Mouse (Mus musculus): ENCODE data around the gene Pola2.

Gene Pola2

DNA sequence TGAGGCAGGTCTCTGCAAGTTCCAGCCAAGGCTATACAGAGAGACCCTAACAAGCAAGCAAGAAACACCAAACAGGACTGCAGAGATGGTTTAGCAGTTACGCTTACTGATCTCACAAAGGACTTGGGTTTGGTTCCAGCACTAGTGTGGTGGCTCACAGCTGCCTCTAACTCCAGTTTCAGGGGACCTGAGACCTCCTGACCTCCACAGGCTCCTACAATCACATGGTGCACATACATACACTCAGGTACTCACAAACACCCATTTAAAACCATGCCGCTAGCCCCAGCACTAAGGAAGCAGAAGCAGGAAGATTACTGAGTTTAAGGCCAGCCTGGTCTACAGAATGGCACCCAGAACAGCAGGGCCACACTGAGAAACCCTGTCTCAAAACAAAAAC, 802 bp upstream of the Pola2 start:
- DNase-seq = no peak

DNA sequence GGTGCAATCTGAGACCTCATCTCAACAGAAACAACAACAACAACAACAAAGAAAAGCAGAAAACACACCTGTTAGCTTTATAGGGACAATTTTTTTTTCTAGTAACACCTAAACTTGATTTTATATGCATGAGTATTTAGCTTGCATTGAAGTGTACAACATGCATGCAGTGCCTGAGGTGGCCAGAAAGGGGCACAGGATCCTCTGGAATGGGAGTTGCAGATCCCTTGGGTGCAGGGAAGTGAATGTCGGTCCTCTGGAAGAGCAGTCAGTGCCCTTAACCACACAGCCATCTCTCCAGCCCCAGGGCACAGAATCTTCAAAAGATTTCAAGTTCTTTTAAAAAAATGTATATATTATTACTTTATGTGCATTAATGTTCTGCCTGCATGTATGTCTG, 1.4 kb downstream of the Pola2 start:
- no peak for DNase-seq

DNA sequence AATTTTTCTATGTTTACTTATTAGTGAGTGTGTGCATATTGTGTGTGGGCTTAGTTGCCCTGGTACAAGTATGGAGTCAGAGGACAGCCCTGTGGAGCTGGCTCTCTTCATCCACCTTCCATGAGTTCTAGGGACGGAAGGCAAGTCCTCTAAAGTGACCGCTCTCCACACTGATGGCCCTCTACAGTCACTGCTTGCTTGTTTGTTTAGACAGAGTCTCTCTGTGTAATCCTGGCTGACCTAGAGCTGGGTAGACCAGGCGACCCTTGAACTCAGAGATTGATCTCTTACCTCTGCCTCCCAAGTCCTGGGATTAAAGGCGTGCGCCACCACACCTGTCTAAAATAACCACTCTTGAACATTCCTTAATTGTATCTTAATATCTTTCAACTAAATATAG, 6.6 kb downstream of the Pola2 start:
- DNase-seq = no peak

DNA sequence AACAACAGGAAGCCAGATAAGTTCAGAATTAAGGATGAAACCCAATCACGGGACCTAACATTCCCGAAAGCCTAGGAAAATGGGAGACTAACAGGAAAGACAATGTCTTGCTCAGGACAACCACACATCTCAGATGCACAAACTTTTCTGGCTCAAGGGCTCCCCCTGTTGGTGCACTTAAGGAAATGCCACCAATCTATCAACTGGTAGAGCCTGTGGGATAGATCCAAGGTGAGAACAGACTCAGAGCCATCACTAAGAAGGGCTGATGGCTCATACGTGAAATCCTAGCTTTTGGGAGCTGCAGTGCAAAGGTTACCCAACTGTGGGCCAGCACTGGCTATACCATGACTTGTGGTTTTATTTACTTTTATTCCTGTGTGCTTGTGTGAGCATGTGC, 7.3 kb downstream of the Pola2 start:
- peak; percentile 89 for DNase-seq

DNA sequence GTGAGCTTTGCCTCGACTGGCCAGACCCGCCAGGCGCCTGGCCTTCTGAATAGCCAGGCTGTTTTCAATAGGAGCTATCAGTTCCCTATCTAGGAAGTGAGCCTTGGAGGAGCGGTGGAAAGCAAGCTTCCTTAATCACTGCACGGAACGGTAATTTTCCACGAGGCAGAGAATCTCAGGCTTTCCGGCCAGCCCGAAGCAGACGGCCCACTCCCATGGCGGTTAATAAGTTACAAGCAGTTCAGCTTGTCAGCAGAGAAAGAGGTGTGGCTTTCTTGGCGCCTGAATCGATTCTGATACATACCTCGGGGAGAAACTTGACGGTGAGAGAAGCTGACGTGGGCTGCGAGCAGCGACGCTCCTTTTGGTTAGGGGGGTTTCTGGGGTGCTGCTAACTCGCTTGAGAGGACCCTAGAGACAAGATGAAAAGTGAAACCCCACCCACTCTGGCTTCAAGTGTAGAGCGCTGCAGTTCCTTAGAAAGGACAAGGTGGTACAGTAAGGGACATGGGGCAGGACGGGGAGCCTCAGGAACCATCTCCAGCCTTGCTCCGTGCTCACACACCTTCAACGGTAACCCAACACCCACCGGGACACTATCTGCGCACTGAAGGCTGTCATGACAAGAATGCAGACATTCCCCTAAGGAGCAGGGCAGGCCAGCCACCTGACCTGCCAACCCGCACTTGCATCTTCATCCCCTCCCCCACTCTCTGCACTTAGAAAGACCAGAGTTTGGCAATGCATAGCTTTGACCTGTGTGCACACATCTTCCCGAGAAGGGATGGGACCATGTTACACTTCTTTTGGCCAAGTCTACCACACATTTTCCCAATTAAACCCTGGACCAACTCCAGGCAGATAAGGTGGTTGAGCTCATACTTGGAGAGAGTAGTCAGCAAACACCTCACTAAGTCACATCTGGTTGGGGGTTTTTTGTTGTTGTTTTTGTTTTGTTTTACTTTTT, 8.0 kb downstream of the Pola2 start:
- DNase-seq = no peak

DNA sequence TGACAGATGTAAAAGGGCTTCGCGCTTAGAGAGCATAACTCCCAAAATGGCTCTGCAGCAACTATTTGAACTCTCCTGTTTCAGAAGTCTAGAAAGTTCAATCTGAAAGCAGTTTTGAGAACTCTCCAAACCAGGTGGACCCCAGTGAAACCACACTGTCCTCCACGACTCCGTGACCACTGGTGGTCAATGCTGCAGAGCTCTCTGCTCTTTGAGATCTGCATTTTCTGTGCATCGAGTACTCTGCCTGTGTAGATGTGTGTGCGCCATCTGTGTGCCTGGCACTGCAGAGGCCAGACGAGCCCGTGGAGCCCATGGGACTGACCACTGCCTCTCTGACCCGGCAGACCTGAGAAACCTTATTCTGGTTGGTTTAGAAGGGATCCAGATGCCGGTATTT, 9.1 kb downstream of the Pola2 start:
- no peak for DNase-seq

DNA sequence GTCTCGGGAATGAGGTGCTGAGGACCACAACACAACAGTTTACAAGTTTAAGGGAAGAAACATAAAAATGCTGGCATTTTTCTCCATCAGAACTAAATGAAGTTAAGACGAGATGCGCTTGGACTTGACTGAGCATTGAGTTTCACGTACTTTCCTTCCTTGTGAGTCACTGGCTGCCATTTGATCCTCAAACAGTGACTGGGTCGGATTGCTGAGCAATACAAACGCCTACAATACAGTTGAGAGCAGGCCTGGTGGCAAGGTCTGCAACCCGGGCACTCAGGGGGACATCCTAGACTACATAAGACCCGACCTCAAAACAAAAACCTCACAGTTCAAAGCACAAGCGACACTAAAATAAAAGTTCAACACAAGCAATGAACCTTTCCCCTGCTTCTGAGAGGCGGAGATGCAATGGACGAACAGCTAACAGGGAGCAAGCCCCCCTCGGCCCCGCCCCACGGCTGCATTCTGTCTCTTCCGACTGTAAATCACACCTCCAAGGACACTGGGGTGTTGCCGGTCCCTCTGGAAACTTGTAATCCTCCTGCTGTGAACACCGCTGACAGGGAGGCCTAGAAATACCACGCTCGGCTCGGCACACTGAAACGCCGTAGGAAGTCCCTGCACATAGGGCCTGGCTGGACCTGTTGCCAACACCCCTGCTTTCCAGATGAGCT, 9.8 kb downstream of the Pola2 start:
- DNase-seq = no peak

DNA sequence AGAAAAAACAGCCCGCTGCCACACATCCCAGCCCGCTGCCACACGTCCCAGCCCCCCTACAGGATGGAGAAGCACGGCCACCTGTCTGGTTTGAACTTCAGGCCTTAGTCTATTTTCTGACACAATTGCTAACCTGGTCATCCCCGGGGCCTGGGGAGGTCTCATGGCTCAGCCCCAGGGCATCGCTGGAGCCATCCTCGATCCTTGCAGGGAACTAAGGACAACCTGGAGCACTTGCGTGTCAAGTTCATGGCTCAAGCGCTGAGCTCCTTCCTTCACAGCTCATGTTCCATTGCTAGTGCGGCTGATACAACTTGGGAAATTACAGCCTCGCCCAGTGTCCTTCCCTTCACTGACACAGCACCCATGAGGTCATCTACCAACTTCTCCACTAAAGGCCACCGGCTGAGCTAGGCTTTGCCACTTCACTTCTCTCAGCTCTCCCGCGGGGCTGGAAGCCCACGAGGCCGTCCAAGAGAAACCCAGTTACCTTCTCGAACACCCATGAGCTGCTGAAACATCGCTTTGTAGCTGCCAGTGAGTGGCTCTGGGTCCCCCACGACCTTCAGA, 10.7 kb downstream of the Pola2 start:
- no peak for DNase-seq

DNA sequence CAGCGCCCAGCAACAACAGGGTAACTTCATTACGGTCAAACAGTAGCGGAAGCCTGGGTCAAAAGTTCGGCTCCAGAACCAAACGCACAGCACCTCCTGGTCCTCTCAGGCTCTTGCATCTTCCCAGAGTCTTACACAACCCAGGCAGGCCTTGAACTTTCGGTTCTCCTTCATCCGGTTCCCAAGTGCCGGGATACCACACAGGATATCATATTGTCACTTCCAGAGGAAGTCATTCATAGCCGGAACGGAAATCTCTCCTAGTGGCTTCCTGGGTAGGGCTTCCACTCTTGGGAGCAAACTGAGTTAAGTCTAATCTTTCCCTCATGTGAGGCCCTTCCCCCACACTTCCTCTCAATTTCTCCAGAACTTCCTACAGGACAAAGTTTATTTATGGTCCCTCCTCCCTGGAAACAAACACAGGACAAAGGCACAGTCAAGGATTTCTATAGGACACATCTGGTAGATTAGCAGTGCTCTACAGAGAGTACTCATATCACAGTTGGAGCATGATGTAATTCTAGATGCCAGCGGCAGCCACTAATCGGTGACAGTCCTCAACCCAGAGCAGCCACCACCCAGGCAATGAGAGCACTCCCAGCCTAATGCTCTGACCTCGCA, 11.8 kb downstream of the Pola2 start:
- DNase-seq = no peak

DNA sequence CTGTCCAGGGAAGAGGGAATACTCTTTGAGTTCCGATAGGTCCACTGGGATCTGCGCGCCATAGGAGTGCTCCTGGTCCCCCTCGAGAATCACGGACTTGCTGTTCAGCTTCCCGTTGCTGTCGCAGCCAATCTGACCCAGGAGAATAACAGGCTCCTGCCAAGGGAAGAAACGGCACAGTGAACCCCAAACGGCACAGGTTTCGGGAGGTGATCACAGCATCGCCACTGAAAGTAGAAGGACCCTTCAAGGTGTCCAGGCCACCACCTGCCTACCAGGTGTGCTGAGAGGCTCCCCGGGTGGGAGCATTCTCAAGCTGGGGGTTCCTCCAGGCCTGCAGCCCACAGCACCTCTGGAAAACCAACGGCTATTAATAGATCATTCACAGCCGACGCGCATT, 12.4 kb downstream of the Pola2 start:
- no peak for DNase-seq

DNA sequence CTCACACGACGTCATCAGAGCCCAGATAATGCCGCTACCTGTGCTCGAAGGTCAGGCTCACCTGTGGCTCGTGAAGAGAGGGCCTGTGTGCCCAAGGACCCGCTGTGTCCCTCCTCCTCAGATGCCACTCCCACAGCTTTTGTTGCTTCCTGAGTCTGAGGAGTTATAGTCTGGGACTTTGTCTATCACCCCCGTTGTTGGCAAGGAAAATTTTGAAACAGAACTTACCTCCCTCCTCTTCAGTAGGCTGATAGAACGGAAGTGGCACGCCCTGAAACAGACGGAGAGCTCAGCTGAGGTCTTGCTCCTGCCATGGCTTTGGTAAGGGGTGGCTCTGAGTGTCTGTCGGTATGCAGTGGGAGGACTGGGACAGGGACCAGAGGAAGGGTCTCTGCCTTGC, 13.8 kb downstream of the Pola2 start:
- no peak for DNase-seq

DNA sequence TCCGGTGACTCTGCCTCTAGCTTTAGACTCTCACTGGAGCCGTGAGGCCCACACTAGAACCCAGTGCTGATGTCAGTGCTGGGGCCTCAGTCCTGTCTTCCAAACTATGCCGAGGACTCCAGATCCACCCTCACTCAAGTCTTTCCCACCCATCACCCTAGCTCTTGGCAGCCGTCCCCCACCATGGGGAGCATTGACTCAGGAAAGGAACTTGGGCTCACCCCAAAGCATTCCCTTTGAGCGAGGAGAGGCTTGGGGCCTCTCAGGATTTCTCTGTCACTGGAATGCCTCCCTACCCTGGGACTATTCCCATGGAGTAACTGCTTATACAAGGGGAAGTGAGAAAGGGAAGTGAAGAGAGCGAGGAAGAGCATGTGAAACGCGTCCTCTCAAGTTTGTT, 18.1 kb downstream of the Pola2 start:
- no peak for DNase-seq

DNA sequence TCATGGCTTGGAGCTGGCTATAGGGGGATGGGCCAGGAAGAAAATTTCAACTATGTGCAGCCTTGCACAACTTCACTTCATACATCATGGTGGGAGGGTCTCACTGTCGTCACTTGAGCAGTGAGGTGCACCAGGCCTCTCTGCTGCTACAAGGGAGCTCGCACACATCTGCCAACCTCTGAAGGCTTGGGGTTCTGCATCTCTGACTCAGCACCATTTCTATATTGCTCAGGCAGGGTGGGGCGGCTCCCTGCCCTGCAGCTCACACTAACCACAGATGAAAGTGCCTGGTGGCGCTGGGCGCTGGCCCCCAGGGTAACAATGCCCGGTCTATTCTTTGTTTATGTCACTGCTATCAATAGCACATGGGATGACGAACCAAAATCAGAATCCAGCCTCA, 19.0 kb downstream of the Pola2 start:
- DNase-seq = no peak

DNA sequence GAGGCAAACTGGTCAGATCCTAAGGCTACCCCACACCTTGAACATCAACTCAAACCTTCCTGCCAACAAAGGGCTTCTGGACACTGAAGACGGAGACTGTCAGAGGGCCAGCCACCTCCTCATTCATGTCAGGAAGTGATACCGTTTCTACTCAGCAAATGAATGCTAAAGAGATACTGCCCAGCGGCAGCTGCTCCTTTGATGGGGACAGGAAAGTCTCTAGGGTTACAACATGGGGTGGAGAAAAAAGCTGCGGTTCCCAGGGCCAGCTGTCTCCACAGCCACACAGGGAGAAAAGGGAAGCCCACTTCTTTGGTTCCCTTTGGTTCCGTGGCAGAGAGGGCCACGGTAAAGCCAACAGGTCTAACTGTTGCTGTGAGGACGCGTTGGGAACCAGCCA, 19.9 kb downstream of the Pola2 start:
- DNase-seq = no peak

DNA sequence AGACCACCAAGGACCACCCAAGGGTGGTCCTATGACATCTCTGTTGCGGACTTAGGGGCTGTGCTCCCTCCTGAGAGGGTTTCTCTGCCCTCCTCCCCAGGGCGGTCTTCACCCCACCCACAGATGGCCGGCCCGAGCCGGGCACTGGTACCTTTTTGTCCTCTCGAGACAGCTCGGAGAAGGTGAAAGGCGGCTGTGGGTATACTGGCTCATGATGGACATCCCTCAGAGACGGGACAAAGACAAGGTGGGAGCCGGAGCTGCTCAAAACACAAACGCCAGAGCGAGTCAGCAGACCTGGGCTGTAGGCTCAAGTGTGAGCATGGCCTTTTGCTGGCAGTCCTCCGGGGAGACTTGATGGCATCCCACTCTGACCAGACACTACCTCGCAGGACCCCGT, 20.6 kb downstream of the Pola2 start:
- DNase-seq = no peak

DNA sequence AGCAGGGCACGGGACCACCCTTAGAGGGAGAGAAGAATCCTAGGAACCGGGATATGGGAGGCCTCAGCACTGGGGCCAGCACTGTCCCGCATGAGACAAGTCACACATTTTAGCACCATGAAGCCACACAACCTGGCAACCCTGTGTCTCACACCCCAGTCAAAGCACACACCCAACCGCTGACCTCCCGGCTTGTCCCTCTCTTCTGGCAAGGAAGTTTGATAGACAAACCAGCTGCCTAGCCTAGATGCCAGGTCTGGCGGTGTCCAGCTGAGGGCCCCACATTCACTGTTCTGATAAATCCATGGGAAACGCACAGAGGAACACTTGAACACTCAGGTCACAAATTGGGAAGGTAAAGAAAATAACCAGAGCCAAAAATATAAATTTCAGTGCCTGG, 21.4 kb downstream of the Pola2 start:
- no peak for DNase-seq

DNA sequence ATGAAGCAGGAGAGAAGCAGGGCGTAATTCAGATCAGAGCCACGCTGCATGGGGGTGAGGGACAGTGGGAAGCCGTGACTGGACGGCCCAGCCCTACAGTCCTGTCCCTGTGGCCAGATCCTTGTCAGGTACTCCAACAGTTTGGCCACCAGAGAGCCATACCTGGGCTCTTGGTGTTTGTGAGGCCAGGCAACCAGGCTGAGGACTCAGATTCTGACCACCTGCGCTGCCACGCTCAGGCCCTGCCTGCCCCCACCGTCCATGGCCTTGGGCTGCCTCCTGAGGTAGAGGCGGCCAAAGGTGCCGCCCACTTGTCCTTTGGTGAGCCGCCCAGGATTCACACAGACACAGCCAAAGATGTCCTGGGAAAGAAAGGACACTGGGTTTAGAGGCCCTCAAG, 23.3 kb downstream of the Pola2 start:
- DNase-seq = no peak

DNA sequence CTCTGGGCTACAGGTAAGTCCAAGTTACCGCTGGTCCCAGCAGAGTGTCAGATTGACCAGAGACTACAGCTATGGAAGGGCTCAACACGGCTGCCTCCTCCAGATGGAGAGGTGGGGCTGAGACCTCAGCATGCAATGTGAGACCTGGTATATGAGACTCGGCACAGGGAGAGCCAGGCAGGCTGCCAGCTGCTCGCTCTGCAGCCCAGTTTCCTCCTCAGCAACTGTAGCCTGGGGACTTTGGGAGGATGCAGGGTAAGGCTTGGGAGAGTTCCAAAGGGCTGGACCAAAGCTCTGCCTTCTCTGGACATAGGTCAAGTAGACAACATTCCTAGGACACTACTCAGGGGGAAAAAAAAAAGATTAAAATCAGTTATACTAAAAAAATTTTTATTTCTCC, 23.8 kb downstream of the Pola2 start:
- peak; percentile 82 for DNase-seq

DNA sequence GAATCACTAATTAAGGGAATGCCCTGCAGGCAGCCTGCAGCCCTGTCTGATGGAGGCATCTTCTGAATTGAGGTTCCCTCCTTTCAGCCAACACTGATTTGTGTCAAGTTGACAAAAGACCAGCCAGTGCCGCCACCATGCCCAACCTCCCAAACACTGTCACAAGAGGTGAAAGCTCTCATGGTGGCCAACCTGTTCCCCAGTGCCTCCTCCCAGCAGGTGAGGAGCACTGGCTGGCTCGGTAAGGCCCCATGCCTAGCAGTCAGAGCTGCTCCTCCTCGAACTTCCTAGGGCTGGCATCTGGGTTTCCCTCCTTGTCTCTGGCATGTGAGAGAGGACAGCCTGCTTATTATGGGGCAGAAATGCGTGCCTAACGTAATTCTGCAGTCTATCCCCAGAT, 24.3 kb downstream of the Pola2 start:
- no peak for DNase-seq

DNA sequence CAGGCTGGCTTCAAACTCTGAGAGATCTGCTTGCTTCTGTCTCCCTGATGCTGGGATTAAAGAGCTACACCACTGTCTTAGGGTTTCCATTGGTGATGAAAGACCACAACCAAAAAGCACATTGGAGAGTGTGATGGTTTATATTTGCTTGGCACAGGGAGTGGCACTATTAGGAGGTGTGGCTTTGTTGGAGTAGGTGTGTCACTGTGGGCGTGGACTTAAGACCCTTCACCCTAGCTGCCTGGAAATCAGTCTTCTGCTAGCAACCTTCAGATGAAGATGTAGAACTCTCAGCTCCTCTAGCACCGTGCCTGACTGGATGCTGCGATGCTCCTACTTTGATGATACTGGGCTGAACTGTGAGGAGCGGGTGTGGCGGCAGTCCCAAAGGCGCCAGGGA, 25.5 kb downstream of the Pola2 start:
- DNase-seq = no peak

DNA sequence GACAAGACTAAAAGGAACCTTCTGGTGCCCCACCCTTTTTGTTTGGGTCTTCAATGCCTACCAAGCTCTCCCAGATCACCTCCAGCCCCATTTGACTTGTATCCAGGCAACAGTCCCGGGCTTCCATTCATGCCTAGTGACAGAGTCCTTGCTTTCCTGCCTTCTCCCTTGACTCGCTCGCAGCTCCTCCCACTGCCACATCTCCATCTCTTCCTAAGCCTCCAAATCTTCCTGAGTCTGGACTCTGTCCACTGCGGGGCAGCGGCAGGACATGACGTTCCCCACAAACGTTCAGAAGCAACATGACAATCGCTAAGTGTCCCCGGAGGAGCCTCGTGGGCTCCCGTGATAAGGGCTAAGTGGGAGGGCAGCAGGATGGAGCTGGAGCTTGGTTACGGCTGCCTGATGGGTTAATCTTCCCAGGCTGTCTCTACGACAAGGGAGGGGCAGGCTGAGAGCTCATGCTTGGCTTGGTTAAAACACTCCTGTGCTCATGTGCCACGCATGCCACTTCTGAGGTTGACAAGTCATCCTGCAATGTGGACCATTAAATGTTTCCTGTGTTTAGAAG, 26.1 kb downstream of the Pola2 start:
- no peak for DNase-seq

DNA sequence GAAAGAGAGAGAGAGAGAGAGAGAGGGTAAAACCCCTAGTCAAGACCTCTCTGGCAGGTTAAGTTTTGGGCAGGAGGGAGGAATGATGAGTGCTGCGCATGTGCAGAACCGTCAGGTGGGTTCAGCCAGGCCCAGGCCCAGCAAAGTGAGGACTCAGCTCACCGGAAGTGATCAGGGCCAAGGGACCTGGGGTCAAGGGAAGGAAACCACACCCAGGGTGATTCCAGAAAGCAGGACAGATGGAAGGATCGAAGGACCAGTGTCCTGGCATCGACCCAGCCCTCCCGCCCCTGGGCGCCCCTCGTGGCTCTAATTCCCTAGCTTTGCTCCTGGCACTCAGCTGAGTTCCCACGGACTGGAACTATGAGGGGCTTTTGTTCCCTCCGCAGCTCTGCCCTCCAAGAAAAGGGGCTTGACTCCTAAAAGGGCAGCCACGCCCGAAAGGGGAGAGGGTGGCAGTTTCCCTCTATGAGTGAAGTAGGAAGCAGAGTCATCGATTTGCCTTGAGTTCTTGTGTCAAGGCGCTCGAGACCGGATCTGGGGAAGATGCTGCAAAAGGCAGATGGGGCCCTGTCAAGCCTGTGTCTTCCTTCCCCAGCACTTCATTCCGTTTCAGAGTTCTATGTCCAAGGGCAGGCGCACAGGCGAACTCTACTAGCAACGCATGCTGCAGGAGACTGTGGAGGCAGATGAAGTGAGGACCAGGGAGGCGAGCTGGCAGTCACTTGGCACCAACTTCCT, 26.7 kb downstream of the Pola2 start:
- DNase-seq = no peak

DNA sequence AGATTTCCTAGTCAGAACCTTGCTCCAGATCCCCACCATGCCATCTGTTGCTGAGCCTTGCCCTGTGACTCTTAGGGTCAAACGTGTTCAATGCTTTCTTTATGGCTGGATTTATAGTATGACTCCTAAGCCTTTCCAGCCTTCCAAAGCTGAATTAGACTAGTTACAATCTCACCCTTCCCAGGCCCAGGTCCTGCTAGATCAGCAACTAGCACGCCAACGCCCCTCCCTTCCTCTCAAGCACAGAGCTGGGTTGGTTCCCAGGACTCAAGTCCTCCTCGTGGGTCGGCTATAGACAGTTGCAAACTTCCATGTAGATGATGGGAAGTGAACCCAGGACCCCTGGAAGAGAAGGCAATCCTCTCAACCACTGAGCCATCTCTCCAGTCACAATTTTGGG, 28.3 kb downstream of the Pola2 start:
- DNase-seq = no peak

All from cerebellum, adult 8-10 months (tissue).